Mouse (Mus musculus): ENCODE results near the gene Ankrd54. TPM values are rescaled to one million over a fixed set of nuclear protein-coding genes. Genes with fewer than 3 reads are reported as not detected.

Gene Ankrd54
- total and polyA plus RNA-seq, 3 experiments = 21.8 to 38.6 (median 26.4) TPM

GRCm38 (mm10) chr15:79111774-79112173, 49.1 kb upstream of the Ankrd54 start:
- peaks cover 22 to 54% of the 10 kb centered on the region in 2 experiments for H3K36me3 ChIP-seq (replicated peaks in 1 of 2; ENCODE audit: control insufficient read depth in 1 of 2, insufficient read depth in 1 of 2, low read length in 1 of 2)
- no peaks in the 10 kb centered on the region for H3K9me3 ChIP-seq (replicated peaks; ENCODE audit: low read length)
- no peak overlapping the region for H3K4me3 ChIP-seq (replicated peaks in 1 of 3; ENCODE audit: low read depth in 2 of 3, low read length in 2 of 3, poor library complexity in 1 of 3)
- H3K4me2 ChIP-seq (ENCODE audit: insufficient read depth, low read depth, poor library complexity, severe bottlenecking) = no peak overlapping the region
- peaks cover 13% of the 10 kb centered on the region; the same call in 1 of the 2 replicates for H3K79me2 ChIP-seq (replicated peaks; ENCODE audit: control insufficient read depth, extremely low read depth, insufficient read depth, poor library complexity, severe bottlenecking)
- TF ChIP-seq USF1 (IDR thresholded peaks at IDR 0.05; ENCODE audit: low read depth, low read length) (no peak), ELF1 (IDR thresholded peaks at IDR 0.05; ENCODE audit: low read depth, low read length) (no peak), MAZ (IDR thresholded peaks at IDR 0.05; ENCODE audit: low read depth, low read length) (no peak), NRF1 (IDR thresholded peaks at IDR 0.05; ENCODE audit: low read depth, low read length) (no peak), SIN3A (IDR thresholded peaks at IDR 0.05; ENCODE audit: low read length) (no peak), UBTF (IDR thresholded peaks at IDR 0.05; ENCODE audit: low read depth, low read length) (no peak), JUND (conservative IDR thresholded peaks at IDR 0.05; ENCODE audit: low read depth, low read length) (no peak), RAD21 (IDR thresholded peaks at IDR 0.05; ENCODE audit: low read depth, low read length) (no peak), CTCF (conservative IDR thresholded peaks at IDR 0.05 in 1 of 2, IDR thresholded peaks at IDR 0.05 in 1 of 2; ENCODE audit: low read depth in 2 of 2, low read length in 2 of 2) (no peak), NELFE (IDR thresholded peaks at IDR 0.05; ENCODE audit: low read depth, low read length) (no peak)
- no peaks in the 10 kb centered on the region for H3K27me3 ChIP-seq (replicated peaks)
- dilution Hi-C loops (cut with MboI; ENCODE audit: extremely low pct_ligation_motif_present, extremely low pct_unique_long_range_greater_than_20kb, low sequenced_read_pairs) (no loop called here), in situ Hi-C loops (cut with MboI; ENCODE audit: low pct_ligation_motif_present, low pct_unique_long_range_greater_than_20kb, low sequenced_read_pairs) (no loop called here)
- no peak overlapping the region for H3K27ac ChIP-seq (ENCODE audit: insufficient read depth, low read depth)
- no peak for DNase-seq (ENCODE audit: extremely low read depth)
- H3K4me1 ChIP-seq (ENCODE audit: control insufficient read depth in 1 of 2, insufficient read depth in 2 of 2) = peaks cover 7 to 34% of the 10 kb centered on the region in 2 experiments
- no peak overlapping the region for H3K9ac ChIP-seq (ENCODE audit: insufficient read depth, low read depth)

GRCm38 (mm10) chr15:79110528-79110927, 47.8 kb upstream of the Ankrd54 start:
- no peak for DNase-seq (ENCODE audit: extremely low read depth)
- peak overlapping the region; percentile 96 for H3K4me2 ChIP-seq (ENCODE audit: insufficient read depth, low read depth, poor library complexity, severe bottlenecking)
- dilution Hi-C loops (cut with MboI; ENCODE audit: extremely low pct_ligation_motif_present, extremely low pct_unique_long_range_greater_than_20kb, low sequenced_read_pairs) = no loop called here
- in situ Hi-C loops (cut with MboI; ENCODE audit: low pct_ligation_motif_present, low pct_unique_long_range_greater_than_20kb, low sequenced_read_pairs) = no loop called here
- no peak overlapping the region for H3K27ac ChIP-seq (ENCODE audit: insufficient read depth, low read depth)
- H3K4me3 ChIP-seq (replicated peaks in 1 of 3; ENCODE audit: low read depth in 2 of 3, low read length in 2 of 3, poor library complexity in 1 of 3) = no peak overlapping the region
- peak overlapping the region; percentile 77 for H3K9ac ChIP-seq (ENCODE audit: insufficient read depth, low read depth)
- peaks cover 9 to 34% of the 10 kb centered on the region in 2 experiments for H3K4me1 ChIP-seq (ENCODE audit: control insufficient read depth in 1 of 2, insufficient read depth in 2 of 2)
- H3K9me3 ChIP-seq (replicated peaks; ENCODE audit: low read length) = no peaks in the 10 kb centered on the region
- H3K36me3 ChIP-seq (replicated peaks in 1 of 2; ENCODE audit: control insufficient read depth in 1 of 2, insufficient read depth in 1 of 2, low read length in 1 of 2) = peaks cover 16 to 42% of the 10 kb centered on the region in 2 experiments
- TF ChIP-seq ELF1 (IDR thresholded peaks at IDR 0.05; ENCODE audit: low read depth, low read length) (no peak), JUN (IDR thresholded peaks at IDR 0.05; ENCODE audit: insufficient read depth, low read depth, low read length) (no peak), NELFE (IDR thresholded peaks at IDR 0.05; ENCODE audit: low read depth, low read length) (no peak), ETS1 (conservative IDR thresholded peaks at IDR 0.05; ENCODE audit: low read depth, low read length) (no peak), UBTF (IDR thresholded peaks at IDR 0.05; ENCODE audit: low read depth, low read length) (no peak), JUND (conservative IDR thresholded peaks at IDR 0.05; ENCODE audit: low read depth, low read length) (no peak), PAX5 (IDR thresholded peaks at IDR 0.05; ENCODE audit: low read length) (no peak), KAT2A (IDR thresholded peaks at IDR 0.05; ENCODE audit: insufficient replicate concordance, low read length) (no peak), SIN3A (IDR thresholded peaks at IDR 0.05; ENCODE audit: low read length) (no peak), HCFC1 (IDR thresholded peaks at IDR 0.05; ENCODE audit: low read depth, low read length) (no peak), RCOR1 (conservative IDR thresholded peaks at IDR 0.05; ENCODE audit: low read depth, low read length) (no peak), ZKSCAN1 (IDR thresholded peaks at IDR 0.05; ENCODE audit: borderline replicate concordance, low read depth, low read length) (no peak), CHD1 (IDR thresholded peaks at IDR 0.05; ENCODE audit: low read depth, low read length) (no peak)
- no peaks in the 10 kb centered on the region for H3K27me3 ChIP-seq (replicated peaks)
- H3K79me2 ChIP-seq (replicated peaks; ENCODE audit: control insufficient read depth, extremely low read depth, insufficient read depth, poor library complexity, severe bottlenecking) = peaks cover 13% of the 10 kb centered on the region; the same call in 1 of the 2 replicates
